16 mouse cellular contexts compared by ENCODE assay signal in the genomic region with DNA sequence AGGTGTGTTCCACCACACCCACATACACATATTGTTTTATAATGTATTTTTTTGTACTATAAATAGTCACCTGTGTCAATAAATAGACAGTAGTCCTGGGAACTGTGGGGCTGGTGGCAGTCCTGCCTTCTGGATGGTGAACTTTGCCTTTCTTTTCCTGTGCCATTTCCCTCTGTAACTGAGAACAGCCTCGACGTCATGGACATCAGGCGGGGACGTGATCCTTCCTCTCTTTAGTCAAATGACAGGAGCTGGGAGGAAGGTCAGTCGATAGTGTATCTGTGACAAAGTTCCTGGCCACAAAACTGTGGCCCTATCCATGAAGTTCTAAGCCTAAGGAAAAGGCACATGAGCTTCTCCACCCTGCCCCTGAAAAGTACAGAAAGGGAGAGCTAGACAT. TPM values are rescaled to one million over a fixed set of nuclear protein-coding genes. Genes with fewer than 3 reads are reported as not detected.
DNase-seq lines count a peak whose midpoint lies in the region; ATAC-seq lines count a peak whose summit lies in the region.
"Had no signal": no experiment of that assay in that cellular context is flagged by ENCODE, and none has a peak within 500 bp of the region (broad histone marks: within the 10 kb centered on the region; RNA-seq: fewer than 3 reads in every experiment).

No protein-coding gene starts in this region.

- DNase-seq in heart, adult 11 months = peak; percentile 94
- DNase-seq in heart, postnatal 4 days = peak; percentile 22
- no peak for DNase-seq in cerebellum, adult 9-10 months
- DNase-seq: adrenal gland, adult 8-10 months; lung, embryonic 14.5 days; midbrain, embryonic 14.5 days; retina, postnatal 1 day; thymus, postnatal 25 days had no signal

- H3K4me1 ChIP-seq in heart, embryonic 11.5 days (ENCODE audit: control insufficient read depth, insufficient read depth, low read length) = peaks cover 4% of the 10 kb centered on the region
- H3K4me1 ChIP-seq in liver, embryonic 16.5 days (ENCODE audit: control insufficient read depth, low read depth, low read length) = peaks cover 12% of the 10 kb centered on the region
- peaks cover 17% of the 10 kb centered on the region for H3K4me1 ChIP-seq in liver, embryonic 12.5 days
- peaks cover 10% of the 10 kb centered on the region for H3K4me1 ChIP-seq in stomach, embryonic 16.5 days (ENCODE audit: control insufficient read depth, insufficient read depth, low read length)

- H3K9ac ChIP-seq in heart, embryonic 11.5 days (ENCODE audit: low read depth, low read length) = no peak overlapping the region
- H3K9ac ChIP-seq in liver, embryonic 16.5 days (ENCODE audit: low read depth, low read length) = no peak overlapping the region
- no peak overlapping the region for H3K9ac ChIP-seq in liver, embryonic 12.5 days
- H3K9ac ChIP-seq in stomach, embryonic 16.5 days (ENCODE audit: low read length) = no peak overlapping the region
- H3K9ac ChIP-seq: lung, embryonic 14.5 days had no signal

- no peak for ATAC-seq in heart, embryonic 11.5 days (replicated peaks; ENCODE audit: insufficient number of reproducible peaks, low FRiP score, low TSS enrichment)
- no peak for ATAC-seq in liver, embryonic 16.5 days (ENCODE audit: low read depth)
- no peak for ATAC-seq in liver, embryonic 12.5 days
- no peak for ATAC-seq in stomach, embryonic 16.5 days (ENCODE audit: insufficient read depth, low FRiP score)
- ATAC-seq: CD4-positive, CD25-positive, alpha-beta regulatory T cell, adult 4 months; hindbrain, embryonic 16.5 days had no signal

- H3K27me3 ChIP-seq in heart, embryonic 11.5 days (ENCODE audit: control insufficient read depth, insufficient read depth, low read length) = no peaks in the 10 kb centered on the region
- H3K27me3 ChIP-seq in liver, embryonic 16.5 days (ENCODE audit: control insufficient read depth, insufficient read depth, low read depth, low read length) = no peaks in the 10 kb centered on the region
- H3K27me3 ChIP-seq in liver, embryonic 12.5 days (replicated peaks) = no peaks in the 10 kb centered on the region; the same call in 1 of the 2 replicates
- H3K27me3 ChIP-seq in stomach, embryonic 16.5 days (ENCODE audit: control insufficient read depth, insufficient read depth, low read length) = no peaks in the 10 kb centered on the region

- WGBS in heart, embryonic 11.5 days (ENCODE audit: insufficient replicate concordance) = 48% methylated on average over 5 of the region's 5 CpGs
- WGBS in liver, embryonic 16.5 days (ENCODE audit: insufficient replicate concordance) = 42% methylated on average over 5 of the region's 5 CpGs
- 48% methylated on average over 5 of the region's 5 CpGs for WGBS in liver, embryonic 12.5 days (ENCODE audit: insufficient replicate concordance)
- 44% methylated on average over 5 of the region's 5 CpGs for WGBS in stomach, embryonic 16.5 days

- H3K9me3 ChIP-seq in heart, embryonic 11.5 days (replicated peaks; ENCODE audit: control insufficient read depth, low read length) = no peaks in the 10 kb centered on the region
- H3K9me3 ChIP-seq in liver, embryonic 16.5 days (replicated peaks; ENCODE audit: control insufficient read depth, low read length) = no peaks in the 10 kb centered on the region
- H3K9me3 ChIP-seq in liver, embryonic 12.5 days (replicated peaks) = no peaks in the 10 kb centered on the region
- no peaks in the 10 kb centered on the region for H3K9me3 ChIP-seq in stomach, embryonic 16.5 days (replicated peaks; ENCODE audit: control insufficient read depth, low read length)

- H3K4me2 ChIP-seq in heart, embryonic 11.5 days = no peak overlapping the region
- H3K4me2 ChIP-seq in liver, embryonic 16.5 days (ENCODE audit: low read depth, low read length) = no peak overlapping the region
- H3K4me2 ChIP-seq in liver, embryonic 12.5 days = no peak overlapping the region
- no peak overlapping the region for H3K4me2 ChIP-seq in stomach, embryonic 16.5 days (ENCODE audit: low read depth, low read length)
- H3K4me2 ChIP-seq: lung, embryonic 14.5 days had no signal

- H3K27ac ChIP-seq in heart, embryonic 11.5 days (ENCODE audit: low read depth, low read length) = no peak overlapping the region
- 0 out of 2 replicates have a peak overlapping the region, but pooled peaks have one; percentile 3 for H3K27ac ChIP-seq in liver, embryonic 16.5 days (ENCODE audit: low read length)
- no peak overlapping the region for H3K27ac ChIP-seq in liver, embryonic 12.5 days
- peak overlapping the region; percentile 17; the same call in 1 of the 2 replicates for H3K27ac ChIP-seq in stomach, embryonic 16.5 days (ENCODE audit: low read length)

- H3K4me3 ChIP-seq in heart, embryonic 11.5 days (ENCODE audit: low read depth, low read length) = no peak overlapping the region
- H3K4me3 ChIP-seq in liver, embryonic 16.5 days (ENCODE audit: low read depth, low read length) = no peak overlapping the region
- H3K4me3 ChIP-seq in liver, embryonic 12.5 days = no peak overlapping the region
- no peak overlapping the region for H3K4me3 ChIP-seq in stomach, embryonic 16.5 days (replicated peaks; ENCODE audit: low read length)

- no peaks in the 10 kb centered on the region for H3K36me3 ChIP-seq in heart, embryonic 11.5 days (ENCODE audit: control insufficient read depth, insufficient read depth, low read length)
- no peaks in the 10 kb centered on the region for H3K36me3 ChIP-seq in liver, embryonic 16.5 days (ENCODE audit: control insufficient read depth, insufficient read depth)
- no peaks in the 10 kb centered on the region for H3K36me3 ChIP-seq in liver, embryonic 12.5 days
- H3K36me3 ChIP-seq in stomach, embryonic 16.5 days (ENCODE audit: control insufficient read depth, insufficient read depth, low read length) = no peaks in the 10 kb centered on the region

RNA-seq across cellular contexts. Expression of a gene that starts 3.9 kb away (rescaled TPM):
- polyA plus RNA-seq in heart, embryonic 11.5 days (2014; fragmentation: Nextera tagmentation; extraction: Ambion mirVana) = 77.1 and 78.3 TPM in 2 replicates
- polyA plus RNA-seq in liver, embryonic 16.5 days (2015; fragmentation: Nextera tagmentation; extraction: Ambion mirVana) = 26.5 and 26.9 TPM in 2 replicates
- 59.1 and 60.2 TPM in 2 replicates for polyA plus RNA-seq in liver, embryonic 12.5 days (2016; fragmentation: Nextera tagmentation; extraction: Ambion mirVana)
- 10 to 100 TPM; 86.3 to 87.2 TPM for total RNA-seq in heart, postnatal 4 days (2021)
- polyA plus RNA-seq in stomach, embryonic 16.5 days (2015; fragmentation: Nextera tagmentation; extraction: Ambion mirVana) = 53.8 and 60.6 TPM in 2 replicates

RNA-seq across cellular contexts. Expression of a gene that starts 50.8 kb away (rescaled TPM):
- not detected in 2 replicates for polyA plus RNA-seq in heart, embryonic 11.5 days (2014; fragmentation: Nextera tagmentation; extraction: Ambion mirVana)
- polyA plus RNA-seq in liver, embryonic 16.5 days (2015; fragmentation: Nextera tagmentation; extraction: Ambion mirVana) = not detected in 2 replicates
- not detected in 2 replicates for polyA plus RNA-seq in liver, embryonic 12.5 days (2016; fragmentation: Nextera tagmentation; extraction: Ambion mirVana)
- not detected for total RNA-seq in heart, postnatal 4 days (2021)
- polyA plus RNA-seq in stomach, embryonic 16.5 days (2015; fragmentation: Nextera tagmentation; extraction: Ambion mirVana) = not detected in 2 replicates
- total RNA-seq: adrenal gland, adult 8-10 months; left cerebral cortex, adult 8-10 months had no signal
- polyA plus RNA-seq: CD4-positive, CD25-positive, alpha-beta regulatory T cell, adult 4 months; hindbrain, embryonic 16.5 days; lung, embryonic 14.5 days; midbrain, embryonic 14.5 days; neural tube, embryonic 11.5 days had no signal

Comparison
In these comparisons a context has a peak if more than half of its experiments do, and no peak if none do; other contexts are left out.
1. H3K27ac ChIP-seq: peak in liver, embryonic 16.5 days (single experiment) and stomach, embryonic 16.5 days (single experiment); none in heart, embryonic 11.5 days (single experiment) and liver, embryonic 12.5 days (single experiment).